Mouse (Mus musculus) stomach, postnatal 0 days (tissue): ENCODE measurements around the gene Psmd13. TPM values are rescaled to one million over a fixed set of nuclear protein-coding genes. Genes with fewer than 3 reads are reported as not detected.
A peak's percentile ranks its signal among the peaks of the same experiment; 100 is the strongest.

Source experiments
- ATAC-seq: fragments of 200-750 bp; cut with Nextera tagmentation; 2 replicates; pipeline ENCODE4 v1.8.0; 2017; ENCODE audit not compliant: low FRiP score, low TSS enrichment
- DNase-seq: peaks from one replicate; pipeline ENCODE4 v3.0.0-alpha.2; 2016; ENCODE audit warnings: low spot score
- H3K27ac ChIP-seq: fragments of 300-500 bp; sonication (generic); replicated peaks from 2 replicates; pipeline ENCODE4 v1.5.1; 2014; ENCODE audit warnings: mild to moderate bottlenecking, control low read depth
- H3K27me3 ChIP-seq: fragments of 300-500 bp; sonication (generic); 2 replicates; pipeline ENCODE4 v1.6.1; 2014; ENCODE audit warnings: low read length; ENCODE audit not compliant: control insufficient read depth, insufficient read depth
- H3K36me3 ChIP-seq: fragments of 300-500 bp; sonication (generic); 2 replicates; pipeline ENCODE4 v1.6.1; 2014; ENCODE audit warnings: low read length, mixed read lengths; ENCODE audit not compliant: control insufficient read depth, insufficient read depth
- H3K4me1 ChIP-seq: fragments of 300-500 bp; sonication (generic); replicated peaks from 2 replicates; pipeline ENCODE4 v1.6.1; 2014; ENCODE audit warnings: antibody characterized with exemption; ENCODE audit not compliant: control insufficient read depth, insufficient read depth
- H3K4me2 ChIP-seq: fragments of 300-500 bp; sonication (generic); replicated peaks from 2 replicates; pipeline ENCODE4 v1.6.1; 2014; ENCODE audit warnings: low read depth, mild to moderate bottlenecking, control low read depth, moderate library complexity
- H3K4me3 ChIP-seq: fragments of 300-500 bp; sonication (generic); 2 replicates; pipeline ENCODE4 v1.5.1; 2014; ENCODE audit warnings: low read depth, low read length, control low read depth
- H3K9ac ChIP-seq: fragments of 300-500 bp; sonication (generic); 2 replicates; pipeline ENCODE4 v1.6.1; 2014; ENCODE audit warnings: mild to moderate bottlenecking, low read length, control low read depth, mixed read lengths
- H3K9me3 ChIP-seq: fragments of 300-500 bp; sonication (generic); 2 replicates; pipeline ENCODE4 v1.6.1; 2016; ENCODE audit warnings: low read length; ENCODE audit not compliant: control insufficient read depth
- CTCF ChIP-seq: IDR thresholded peaks from 2 replicates; pipeline ENCODE4 v1.5.1; 2016; ENCODE audit warnings: antibody characterized with exemption, low read depth, mild to moderate bottlenecking, moderate library complexity
- EP300 ChIP-seq: optimal IDR thresholded peaks from 2 replicates; pipeline ENCODE3; 2016; ENCODE audit warnings: antibody characterized with exemption
- WGBS: fragments of 180-500 bp; shearing (Covaris S2); extraction: QIAGEN DNeasy Blood & Tissue Kit; methylation state at CpG from one replicate; pipeline ENCODE4 v1.1.7; 2014; 5-methylcytosine and 5-hydroxymethylcytosine counted together
- polyA plus RNA-seq: library from polyadenylated mRNA; unstranded; fragments of >200 nt; fragmentation: Nextera tagmentation; extraction: Ambion mirVana; gene quantifications from 2 replicates; pipeline ENCODE4 v1.2.1, GENCODE M21; 2015

The Psmd13 gene
- polyA plus RNA-seq, 1 experiment from 2014 or later, result 160 TPM

DNA sequence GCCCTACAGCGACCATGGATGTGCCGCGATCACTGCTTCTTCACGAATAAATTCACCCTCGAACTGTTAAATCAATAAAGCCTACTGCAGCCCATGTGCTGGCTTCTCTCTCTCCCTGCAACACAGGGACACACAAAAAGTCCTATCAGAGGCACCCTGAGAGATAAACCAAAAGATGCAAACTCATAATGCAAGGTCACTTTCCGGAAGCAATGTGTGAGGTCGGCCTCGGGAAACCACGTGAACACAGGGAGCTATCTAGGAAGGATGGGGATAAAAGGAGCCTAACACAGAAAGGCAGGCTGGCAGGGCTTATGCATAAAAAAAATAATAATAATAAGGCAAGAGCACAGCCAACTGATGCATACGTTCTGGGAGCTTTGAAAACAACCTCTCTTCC lies 35.1 kb upstream of the Psmd13 start:
- no peak for ATAC-seq
- TF ChIP-seq EP300 (no peak), CTCF (no peak)
- no peaks in the 10 kb centered on the region for H3K9me3 ChIP-seq
- no peak overlapping the region for H3K4me3 ChIP-seq
- H3K27me3 ChIP-seq, result no peaks in the 10 kb centered on the region
- H3K27ac ChIP-seq, result no peak overlapping the region
- no peaks in the 10 kb centered on the region for H3K36me3 ChIP-seq
- no peak overlapping the region for H3K4me2 ChIP-seq
- H3K9ac ChIP-seq, result no peak overlapping the region
- no peaks in the 10 kb centered on the region for H3K4me1 ChIP-seq
- no peak for DNase-seq
- WGBS, result 83% methylated on average over 10 of the region's 10 CpGs

DNA sequence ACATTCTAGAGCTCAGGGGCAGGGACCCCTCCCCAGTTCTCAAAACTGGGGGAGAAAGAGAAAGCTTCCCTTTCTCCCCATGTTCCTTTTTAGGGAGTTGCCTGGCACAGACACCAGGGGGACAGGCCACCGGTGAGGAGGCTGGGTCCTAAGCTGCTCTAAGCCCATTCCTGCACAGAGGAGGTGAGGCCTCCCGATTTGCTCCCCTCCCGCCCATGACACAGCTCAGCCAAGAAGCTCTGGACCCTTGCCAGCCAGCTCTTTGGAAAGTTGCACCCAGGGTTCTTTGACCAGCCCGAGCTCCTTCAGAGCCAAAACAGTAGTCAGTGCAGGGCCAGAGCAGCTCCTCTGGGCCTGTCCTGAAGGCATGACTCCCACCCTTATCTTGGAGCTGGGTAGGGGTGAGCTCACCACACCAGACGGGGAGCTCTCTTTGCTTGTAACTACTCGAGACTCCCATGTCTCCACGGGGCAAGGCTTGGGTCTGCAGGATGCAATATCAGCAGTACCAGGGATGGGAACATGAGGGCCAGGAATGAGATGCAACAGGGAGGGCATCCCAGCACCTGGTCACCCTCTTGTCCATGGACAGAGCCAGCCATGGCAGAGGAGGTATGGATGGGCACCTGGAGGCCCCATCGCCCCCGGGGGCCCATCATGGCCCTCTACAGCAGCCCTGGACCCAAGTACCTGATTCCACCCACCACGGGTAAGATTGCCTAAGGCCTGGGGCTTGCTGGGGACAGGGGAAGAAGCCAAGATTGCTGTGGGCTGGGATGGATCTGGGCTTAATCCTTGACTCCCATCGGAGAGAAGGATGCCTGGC lies 33.8 kb upstream of the Psmd13 start, which contains the start of gene Odf3:
Gene Odf3 (plus strand): TSS at position 51 of the 826 bp plus-strand sequence.
- Histone ChIP-seq H3K9me3 (no peaks in the 10 kb centered on the region), H3K4me2 (no peak within 1 kb of the TSS), H3K27me3 (no peaks in the 10 kb centered on the region), H3K9ac (no peak within 1 kb of the TSS), H3K36me3 (0 out of 2 replicates have a peak, but pooled peaks cover 5% of the 10 kb centered on the region), H3K4me3 (no peak within 1 kb of the TSS), H3K4me1 (no peaks in the 10 kb centered on the region), H3K27ac (no peak within 1 kb of the TSS)
- ATAC-seq (no peak), DNase-seq (no peak)
- WGBS, result 57% methylated on average over 11 of the region's 11 CpGs
- peak; percentile 27; the same call in 1 of the 2 replicates for TF ChIP-seq CTCF
- no peak for TF ChIP-seq EP300

DNA sequence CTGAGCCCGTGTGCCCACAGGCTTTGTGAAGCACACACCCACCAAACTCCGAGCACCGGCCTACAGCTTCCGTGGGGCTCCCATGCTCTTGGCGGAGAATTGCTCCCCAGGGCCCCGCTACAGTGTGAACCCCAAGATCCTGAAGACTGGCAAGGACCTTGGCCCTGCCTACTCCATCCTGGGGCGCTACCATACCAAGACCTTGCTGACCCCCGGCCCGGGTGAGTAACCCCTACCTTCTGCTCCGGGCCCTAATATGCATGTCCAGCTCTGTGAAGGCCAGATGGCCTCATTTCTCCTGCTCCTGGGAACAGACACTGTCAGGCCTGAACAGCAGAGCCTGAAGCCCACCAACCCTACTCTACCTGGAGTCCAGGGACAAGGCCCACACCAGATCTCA lies 33.2 kb upstream of the Psmd13 start:
- ATAC-seq, result no peak
- H3K9ac ChIP-seq, result no peak overlapping the region

DNA sequence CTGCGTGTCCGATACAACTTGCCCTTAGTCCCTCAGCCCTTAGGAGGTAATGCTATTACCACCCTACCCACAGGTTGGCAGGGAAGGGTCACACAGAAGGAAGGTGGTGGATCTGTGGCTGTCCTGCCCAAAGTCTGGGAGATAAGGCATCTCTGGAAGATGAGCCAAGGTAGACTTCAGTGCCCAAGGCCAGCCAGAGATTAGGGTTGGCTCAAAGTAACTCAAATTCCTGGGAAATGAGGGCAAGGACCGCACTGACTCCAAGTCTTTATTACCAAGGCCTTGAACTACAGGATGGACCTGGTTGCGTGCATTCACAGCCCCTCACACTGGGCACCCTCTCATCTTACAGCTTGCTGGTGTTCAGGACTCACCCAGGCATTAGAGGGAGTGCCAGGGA lies 29.9 kb upstream of the Psmd13 start:
- TF ChIP-seq CTCF (no peak), EP300 (no peak)
- no peaks in the 10 kb centered on the region for H3K9me3 ChIP-seq
- no peak overlapping the region for H3K27ac ChIP-seq
- no peaks in the 10 kb centered on the region for H3K27me3 ChIP-seq
- H3K4me1 ChIP-seq, result 0 out of 2 replicates have a peak, but pooled peaks cover 5% of the 10 kb centered on the region
- 94% methylated on average over 4 of the region's 4 CpGs for WGBS
- peaks cover 16% of the 10 kb centered on the region; the same call in 1 of the 2 replicates for H3K36me3 ChIP-seq
- no peak overlapping the region for H3K9ac ChIP-seq
- DNase-seq, result no peak
- H3K4me3 ChIP-seq, result no peak overlapping the region
- ATAC-seq, result no peak
- no peak overlapping the region for H3K4me2 ChIP-seq

More for the DNA sequence above, 33.2 kb upstream of the Psmd13 start:
- WGBS, result 90% methylated on average over 10 of the region's 10 CpGs
- Histone ChIP-seq H3K27ac (no peak overlapping the region), H3K4me3 (no peak overlapping the region), H3K9me3 (no peaks in the 10 kb centered on the region), H3K36me3 (peaks cover 9% of the 10 kb centered on the region; the same call in 1 of the 2 replicates), H3K4me1 (no peaks in the 10 kb centered on the region), H3K4me2 (no peak overlapping the region), H3K27me3 (no peaks in the 10 kb centered on the region)
- no peak for DNase-seq
- TF ChIP-seq EP300 (no peak), CTCF (no peak)

GRCm38 (mm10) chr7:140853386-140853785 lies 28.4 kb upstream of the Psmd13 start:
- DNase-seq (no peak), ATAC-seq (no peak)
- no peaks in the 10 kb centered on the region for H3K9me3 ChIP-seq
- no peak overlapping the region for H3K4me3 ChIP-seq
- peaks cover 10% of the 10 kb centered on the region; the same call in 1 of the 2 replicates for H3K4me1 ChIP-seq
- WGBS, result 82% methylated on average over 9 of the region's 9 CpGs
- no peak overlapping the region for H3K9ac ChIP-seq
- no peak for TF ChIP-seq CTCF
- no peak for TF ChIP-seq EP300
- H3K4me2 ChIP-seq, result no peak overlapping the region
- H3K27me3 ChIP-seq, result no peaks in the 10 kb centered on the region
- H3K27ac ChIP-seq, result no peak overlapping the region
- peaks cover 16% of the 10 kb centered on the region; the same call in 1 of the 2 replicates for H3K36me3 ChIP-seq

- peaks cover 10% of the 10 kb centered on the region; the same call in 1 of the 2 replicates for H3K4me1 ChIP-seq
- H3K4me2 ChIP-seq, result no peak overlapping the region
- 92% methylated on average over 18 of the region's 18 CpGs for WGBS
Measured at GRCm38 (mm10) chr7:140854483-140854882, 27.3 kb upstream of the Psmd13 start.

More at GRCm38 (mm10) chr7:140854483-140854882, 27.3 kb upstream of the Psmd13 start:
- peaks cover 16% of the 10 kb centered on the region; the same call in 1 of the 2 replicates for H3K36me3 ChIP-seq
- no peak overlapping the region for H3K4me3 ChIP-seq
- no peaks in the 10 kb centered on the region for H3K9me3 ChIP-seq
- no peak overlapping the region for H3K27ac ChIP-seq
- ATAC-seq (no peak), DNase-seq (no peak)
- H3K27me3 ChIP-seq, result no peaks in the 10 kb centered on the region
- TF ChIP-seq EP300 (no peak), CTCF (no peak)
- no peak overlapping the region for H3K9ac ChIP-seq
